Mouse (Mus musculus) hindlimb bud, embryonic 11.5 days (tissue): ENCODE data around the gene Rusc2.

ENCODE experiments used
- DNase-seq: peaks from one replicate; pipeline ENCODE4 v3.0.0-alpha.2; 2012; ENCODE audit warnings: low read depth, low spot score; ENCODE audit errors: extremely low spot score

Rusc2 gene

DNA sequence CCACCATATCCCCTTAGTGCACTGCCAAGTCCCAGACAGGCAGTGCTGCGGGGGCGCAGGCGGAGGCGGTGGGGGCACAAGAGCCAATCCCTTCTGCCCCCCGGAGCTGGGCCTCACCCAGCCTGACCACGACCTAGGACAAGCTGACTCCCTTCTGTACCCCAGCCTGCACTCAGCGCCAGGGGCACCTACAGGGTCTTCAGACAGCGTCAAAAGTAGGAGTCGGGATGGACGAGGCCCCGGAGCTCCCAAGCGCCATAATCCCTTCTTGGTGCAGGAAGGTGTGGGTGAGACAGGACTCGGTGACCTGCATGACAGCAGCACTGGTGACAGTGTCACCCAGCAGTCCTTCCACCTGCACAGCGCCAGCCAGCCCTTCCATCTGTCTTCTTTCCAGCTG, 33.0 kb downstream of the Rusc2 start:
- no peak for DNase-seq

GRCm38 (mm10) chr4:43415221-43416070, 33.7 kb downstream of the Rusc2 start:
- DNase-seq = no peak

DNA sequence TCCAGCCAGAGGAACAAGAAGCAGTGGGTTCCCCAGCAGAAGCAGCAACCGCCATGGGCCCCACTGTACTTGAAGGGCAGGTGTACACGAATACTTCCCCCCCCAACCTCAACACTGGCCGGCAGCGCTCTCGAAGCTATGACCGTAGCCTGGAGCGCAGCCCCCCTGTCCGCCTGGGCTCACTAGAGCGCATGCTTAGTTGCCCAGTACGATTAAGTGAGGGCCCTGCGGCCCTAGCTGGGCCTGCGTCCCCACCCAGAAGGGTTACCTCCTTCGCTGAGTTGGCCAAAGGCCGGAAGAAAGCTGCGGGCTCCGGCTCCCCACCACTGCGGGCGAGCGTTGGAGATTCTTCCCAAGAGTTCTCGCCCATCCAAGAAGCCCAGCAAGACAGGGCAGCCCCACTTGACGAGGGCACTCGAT, 34.3 kb downstream of the Rusc2 start:
- DNase-seq = no peak

GRCm38 (mm10) chr4:43417269-43418062, 35.7 kb downstream of the Rusc2 start:
- DNase-seq = no peak

DNA sequence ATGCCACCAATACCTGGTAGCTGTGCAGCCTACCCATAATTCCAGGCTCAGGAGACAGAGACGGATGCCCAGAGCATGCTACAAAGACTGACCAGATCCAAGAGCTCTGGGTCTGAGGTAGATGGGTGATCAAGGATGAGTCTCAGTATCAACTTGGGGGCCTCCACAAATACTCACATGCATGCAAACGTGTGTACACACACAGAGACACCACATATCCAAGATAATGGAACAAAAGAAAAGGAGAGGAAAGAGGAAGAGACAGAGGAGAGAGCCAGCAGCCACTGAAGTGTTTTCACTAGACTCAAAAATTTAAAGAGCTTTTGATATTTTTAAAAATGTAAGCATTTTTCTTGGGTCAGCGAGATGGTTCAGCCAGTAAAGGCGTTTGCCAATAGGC, 36.7 kb downstream of the Rusc2 start:
- no peak for DNase-seq

DNA sequence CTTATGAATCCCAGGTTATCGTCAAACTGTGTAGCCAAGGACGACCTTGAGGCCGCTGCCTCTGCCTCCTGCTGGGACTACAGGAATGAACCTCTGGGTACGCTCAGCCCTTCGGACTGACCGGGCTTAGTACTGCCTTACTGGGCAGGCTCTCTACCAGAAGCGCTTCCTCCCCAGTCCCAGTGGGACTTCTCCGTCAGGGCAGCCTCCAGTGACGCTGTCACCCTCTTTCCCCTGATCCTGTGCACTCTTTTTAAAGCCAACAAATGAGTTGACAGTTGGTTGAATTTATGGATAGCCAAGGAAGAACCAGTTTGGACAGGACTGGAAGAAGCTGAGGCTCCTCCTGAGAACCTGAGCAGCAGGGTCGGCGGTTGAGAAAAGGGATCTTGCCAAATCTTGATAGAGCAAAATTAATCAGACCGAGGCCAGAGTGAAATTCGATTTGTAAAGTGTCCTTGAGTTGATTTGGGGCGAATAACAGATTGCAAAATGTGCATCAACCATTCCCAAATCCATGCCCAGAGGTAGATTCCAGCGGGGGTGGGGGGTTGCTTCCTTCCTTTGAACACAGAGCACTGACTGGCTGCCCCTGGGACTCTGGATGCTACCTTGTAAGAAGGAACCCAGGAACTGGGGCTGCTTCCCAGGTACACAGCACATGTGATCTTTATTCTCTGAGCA, 37.3 kb downstream of the Rusc2 start:
- DNase-seq = no peak

GRCm38 (mm10) chr4:43419801-43420281, 38.1 kb downstream of the Rusc2 start:
- no peak for DNase-seq

- no peak for DNase-seq
These were observed 38.5 kb downstream of the Rusc2 start for GRCm38 (mm10) chr4:43420305-43420704.

- no peak for DNase-seq
These were observed 40.0 kb downstream of the Rusc2 start for GRCm38 (mm10) chr4:43421632-43422240.

DNA sequence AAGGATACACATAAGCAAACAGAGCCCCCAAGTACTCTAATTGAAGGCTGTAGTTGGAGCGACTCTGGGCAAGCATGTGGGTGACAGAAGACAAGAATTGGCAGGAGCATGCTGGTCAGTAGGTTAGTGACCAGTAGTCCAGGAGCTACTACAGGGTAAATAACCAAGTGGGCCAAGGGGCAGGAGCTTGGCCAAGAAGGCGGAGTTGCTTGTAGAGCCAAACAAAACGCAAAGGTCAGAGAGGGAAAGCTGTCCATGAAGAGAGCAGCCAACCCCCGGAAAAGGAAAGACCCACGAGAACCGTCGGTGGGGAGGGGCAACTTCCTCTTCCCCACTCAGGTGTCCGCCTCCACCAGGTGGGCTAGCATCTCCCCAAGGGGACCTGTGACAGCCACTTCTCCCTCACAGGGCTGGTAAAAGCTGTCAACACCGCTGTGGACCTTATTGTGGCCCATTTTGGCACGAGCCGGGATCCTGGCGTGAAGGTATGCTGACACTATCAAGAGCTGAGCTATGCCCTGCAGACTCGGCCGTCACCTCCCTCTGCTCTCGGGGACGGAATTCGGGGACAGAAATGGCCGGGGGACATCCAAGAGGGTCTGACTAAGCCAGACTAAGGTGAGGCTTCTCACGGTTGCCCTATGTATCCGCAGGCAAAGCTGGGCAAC, 41.6 kb downstream of the Rusc2 start:
- no peak for DNase-seq

GRCm38 (mm10) chr4:43424072-43424471, 42.3 kb downstream of the Rusc2 start:
- DNase-seq = no peak

- no peak for DNase-seq
These were observed 43.4 kb downstream of the Rusc2 start for GRCm38 (mm10) chr4:43425197-43425596.

GRCm38 (mm10) chr4:43425648-43426380, 44.0 kb downstream of the Rusc2 start:
- DNase-seq = no peak

GRCm38 (mm10) chr4:43426487-43426886, 44.7 kb downstream of the Rusc2 start:
- DNase-seq = no peak

DNA sequence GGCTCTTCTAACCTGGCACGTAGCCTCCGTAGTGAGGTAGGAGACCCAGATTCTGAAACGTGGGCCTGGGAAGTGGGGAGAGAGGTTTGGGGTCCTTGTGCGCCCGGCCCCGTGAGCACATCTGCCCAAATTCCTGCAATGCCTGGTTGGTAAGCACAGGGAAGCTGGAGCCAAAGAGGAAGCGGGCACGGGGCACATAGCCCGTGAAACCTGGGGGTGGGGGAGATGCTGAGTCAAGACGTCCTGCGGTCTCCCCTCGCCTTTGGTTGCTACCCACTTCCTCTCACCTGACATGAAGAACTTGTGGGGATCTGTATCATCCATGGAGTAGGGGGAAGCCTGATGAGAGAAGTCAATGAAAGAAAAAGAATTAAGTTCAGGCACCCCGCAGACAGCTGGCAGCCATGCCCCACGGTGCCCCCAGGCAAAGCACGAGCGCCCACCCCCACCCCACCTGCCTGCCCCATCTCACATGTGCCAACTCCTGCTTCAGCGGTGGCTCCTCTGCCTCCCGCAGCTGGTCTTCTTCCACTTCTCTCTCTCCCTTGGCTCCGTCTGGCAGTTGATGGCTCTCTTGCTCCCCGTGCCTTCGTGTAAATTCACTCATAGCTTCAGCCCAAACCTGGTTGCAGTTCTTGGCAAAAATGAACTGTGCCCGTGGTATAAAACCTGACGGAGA, 45.9 kb downstream of the Rusc2 start:
- DNase-seq = no peak

GRCm38 (mm10) chr4:43428180-43428861, 46.5 kb downstream of the Rusc2 start:
- DNase-seq = no peak

GRCm38 (mm10) chr4:43428946-43429345, 47.2 kb downstream of the Rusc2 start, which contains the start of gene Fam166b:
Fam166b (minus strand) TSS chr4:43429134.
- DNase-seq = no peak

GRCm38 (mm10) chr4:43431690-43432089, 49.9 kb downstream of the Rusc2 start:
- peak; percentile 83 for DNase-seq

GRCm38 (mm10) chr4:43432832-43433231, 51.1 kb downstream of the Rusc2 start:
- no peak for DNase-seq
